Mouse (Mus musculus): ENCODE measurements at regions not wholly inside any gene's neighbourhood (a gene's known extent, or its start where the extent isn't known, plus 50 kb on each side); places are given as distances from the start of the nearest gene placed in this dataset.

DNA sequence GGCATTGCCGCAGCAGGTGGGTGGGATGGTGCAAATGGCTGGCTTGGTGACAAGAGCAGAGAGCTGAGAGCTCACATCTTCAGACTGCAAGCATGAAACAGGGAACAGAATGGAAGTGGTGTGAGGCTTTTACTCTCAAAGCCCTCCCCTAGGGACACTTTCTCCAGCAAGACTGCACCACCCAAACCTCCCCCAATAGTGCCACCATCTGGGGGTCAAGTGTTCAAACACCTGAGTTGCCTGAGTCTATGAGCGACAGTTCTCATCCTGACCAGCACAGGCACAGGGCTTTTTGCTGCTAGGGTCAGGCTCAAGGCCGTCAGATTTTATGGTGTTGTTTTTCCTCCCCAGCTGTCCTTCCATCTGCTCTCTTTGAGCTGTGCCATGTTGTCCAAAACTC, 337.9 kb upstream of the Eif4g2 start:
- DNase-seq = no peak

DNA sequence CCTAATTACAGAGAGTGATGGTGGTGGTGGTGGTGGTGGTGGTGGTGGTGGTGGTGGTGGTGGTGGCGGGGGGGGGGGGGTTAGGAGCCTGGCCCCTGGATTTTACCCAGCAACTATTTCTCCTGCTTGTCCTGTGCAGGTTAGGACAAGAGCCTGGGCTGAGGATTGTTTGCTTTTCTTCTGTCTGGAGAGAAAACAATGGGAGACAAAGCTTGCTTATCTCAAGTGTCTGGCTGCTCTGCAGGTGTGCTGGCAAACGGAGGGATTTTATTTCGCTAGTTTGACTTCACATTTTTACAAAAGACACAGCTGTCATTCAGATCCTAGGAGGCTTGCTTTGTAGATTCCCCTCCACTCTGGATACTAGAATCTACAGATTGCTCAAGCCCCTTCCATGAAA, 334.9 kb upstream of the Eif4g2 start:
- DNase-seq = no peak

DNA sequence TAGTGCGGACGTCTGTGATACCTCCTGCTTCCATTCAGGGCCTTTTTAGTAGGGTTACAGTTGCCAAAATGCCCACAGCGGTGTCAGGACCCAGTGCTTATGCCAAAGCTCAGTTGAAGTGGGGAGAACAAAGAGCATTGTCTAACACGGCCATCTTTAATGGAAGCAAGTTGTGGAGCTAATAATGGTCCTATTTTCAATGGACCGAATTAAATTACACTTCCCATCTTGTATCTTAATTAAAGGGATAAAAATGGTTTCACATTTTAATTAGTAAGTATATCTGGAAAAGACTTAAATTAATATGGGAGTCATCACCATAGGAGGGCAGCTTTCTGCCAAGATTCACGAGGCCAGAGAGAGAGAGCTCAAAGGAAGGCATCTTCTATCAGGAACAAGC, 333.2 kb upstream of the Eif4g2 start:
- no peak for DNase-seq

DNA sequence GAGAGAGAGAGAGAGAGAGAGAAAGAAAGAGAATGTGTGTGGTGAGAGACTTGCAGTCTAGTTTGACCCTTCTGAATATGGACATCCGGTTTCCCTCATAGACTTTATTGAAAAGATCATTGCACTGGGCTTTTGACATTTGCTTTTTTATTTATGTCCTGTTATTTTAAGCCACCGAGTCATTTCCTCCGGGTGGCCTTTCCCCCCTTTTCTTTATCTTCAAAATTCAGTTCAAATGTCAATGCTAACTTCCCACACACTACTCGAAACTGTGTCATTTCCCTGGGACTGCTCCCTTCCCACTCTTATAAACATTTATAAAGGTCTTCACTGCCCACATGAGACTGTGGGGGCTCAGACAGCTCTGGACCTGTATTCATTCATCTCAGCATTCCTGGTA, 330.9 kb upstream of the Eif4g2 start:
- DNase-seq = peak in 1 of 2 experiments; percentile 34

DNA sequence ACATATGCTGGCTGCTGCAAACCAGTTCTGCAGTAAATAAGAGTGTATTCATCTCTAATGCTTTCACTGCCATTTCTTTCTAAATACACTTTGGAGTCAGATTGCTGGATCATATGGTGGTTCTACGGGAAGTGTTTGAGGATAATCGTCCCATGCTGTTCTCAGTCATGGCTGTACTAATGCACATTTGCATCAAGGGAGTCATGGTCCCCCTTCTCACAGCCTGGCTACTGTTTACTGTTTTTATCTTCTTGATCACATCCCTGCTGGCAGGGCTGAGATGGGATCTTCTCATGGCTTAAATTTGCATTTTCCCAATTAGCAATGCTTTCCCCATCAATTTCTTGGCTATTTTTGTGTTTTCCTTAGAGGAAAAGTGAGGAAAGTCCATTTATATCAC, 330.1 kb upstream of the Eif4g2 start:
- no peak for DNase-seq

DNA sequence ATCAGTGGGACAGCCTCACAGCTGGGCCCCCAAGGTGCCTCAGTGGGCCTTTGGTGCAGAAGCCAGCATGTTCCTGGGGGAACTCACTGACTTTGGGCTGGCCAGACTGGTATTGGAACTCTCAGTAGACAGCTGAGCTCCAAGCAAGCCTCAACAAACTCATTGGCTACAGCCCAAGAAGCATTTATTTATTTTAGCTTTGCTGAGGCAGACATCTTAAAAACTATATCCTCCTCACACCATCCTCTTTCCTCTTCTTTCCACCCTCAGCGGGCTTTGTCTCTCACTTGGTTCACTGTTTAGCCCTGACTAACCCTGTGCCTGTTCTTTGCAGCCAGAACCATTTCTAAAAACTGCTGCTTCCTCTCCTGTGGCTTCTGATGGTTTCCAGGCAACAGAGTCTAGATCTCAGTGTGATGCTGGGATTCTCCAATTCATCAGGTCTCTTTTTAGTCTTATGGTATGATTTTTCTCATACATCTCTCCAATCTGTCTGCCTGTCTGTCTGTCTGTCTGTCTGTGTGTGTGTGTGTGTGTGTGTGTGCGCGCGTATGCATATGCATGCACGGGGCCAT, 328.6 kb upstream of the Eif4g2 start:
- no peak for DNase-seq

DNA sequence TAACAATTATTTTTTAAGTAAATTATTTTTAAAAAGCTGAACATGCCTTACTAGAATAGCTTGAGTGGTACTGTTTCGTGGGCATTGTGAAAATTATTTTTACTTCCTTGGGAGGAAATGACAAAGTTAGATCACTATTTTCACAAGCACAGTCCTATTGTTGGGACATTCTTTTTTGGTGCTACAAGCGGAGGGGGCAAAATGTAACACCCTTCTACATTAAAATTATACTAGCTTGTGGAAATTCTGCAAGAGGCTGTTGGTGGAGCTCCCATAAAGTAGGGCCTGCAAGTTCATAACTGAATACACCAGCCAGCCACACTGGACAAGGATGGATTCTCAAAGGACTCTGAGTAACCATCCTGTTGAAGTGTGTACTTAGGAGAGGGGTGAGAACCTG, 313.1 kb upstream of the Eif4g2 start:
- DNase-seq = no peak

DNA sequence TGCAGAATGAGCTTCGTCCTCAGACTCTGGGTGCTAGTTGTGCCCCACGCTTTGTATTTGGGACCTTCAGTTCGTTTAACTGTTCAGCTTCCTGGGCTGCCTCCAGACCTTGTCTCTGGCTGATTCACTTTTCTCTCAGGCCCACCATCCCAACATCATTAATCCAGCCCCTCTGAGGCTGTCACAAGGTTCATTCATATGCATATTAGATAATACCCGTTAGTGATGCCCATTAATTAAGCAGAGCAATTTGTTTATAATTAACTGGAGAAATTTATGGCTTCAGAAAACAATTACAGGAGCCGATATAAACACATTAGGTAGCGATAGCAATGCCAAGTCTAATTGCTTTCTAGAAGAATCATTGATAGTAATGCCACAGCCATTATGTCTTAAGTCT, 312.3 kb upstream of the Eif4g2 start:
- no peak for DNase-seq

DNA sequence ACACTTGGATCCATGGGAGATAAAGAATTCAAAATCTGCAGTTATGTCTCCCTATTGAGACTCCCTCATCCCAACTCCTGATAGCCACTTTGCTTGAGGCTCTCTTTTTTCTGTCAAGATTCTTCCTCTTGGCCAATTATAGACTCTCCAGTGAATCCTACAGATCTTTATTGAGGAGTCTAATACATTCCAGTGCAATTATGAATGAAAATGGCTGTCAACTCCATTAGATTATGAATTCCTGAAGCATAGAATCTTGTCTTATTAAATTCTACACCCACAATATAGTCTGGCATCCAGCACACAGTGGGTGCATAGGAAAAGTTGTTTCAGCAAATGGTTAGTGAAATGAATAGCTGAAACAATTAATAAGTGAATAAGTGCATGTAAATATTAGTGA, 311.0 kb upstream of the Eif4g2 start:
- DNase-seq = no peak

DNA sequence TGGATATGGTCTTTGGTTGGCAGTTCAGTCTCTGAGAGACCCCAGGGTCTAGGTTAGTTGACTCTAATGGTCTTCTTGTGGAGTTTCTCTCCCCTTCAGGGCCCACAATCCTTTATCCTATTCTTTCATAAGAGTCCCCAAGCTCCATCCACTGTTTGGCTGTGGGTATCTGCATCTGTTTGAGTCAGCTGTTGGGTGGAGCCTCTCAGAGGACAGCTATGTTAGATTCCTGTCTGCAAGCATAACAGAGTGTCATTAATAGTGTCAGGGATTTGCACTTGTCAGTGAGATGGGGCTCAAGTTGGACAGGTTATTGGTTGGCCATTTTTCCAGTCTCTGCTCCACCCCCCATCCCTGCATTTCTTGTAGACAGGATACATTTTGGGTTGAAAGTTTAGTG, 306.9 kb upstream of the Eif4g2 start:
- DNase-seq = no peak

DNA sequence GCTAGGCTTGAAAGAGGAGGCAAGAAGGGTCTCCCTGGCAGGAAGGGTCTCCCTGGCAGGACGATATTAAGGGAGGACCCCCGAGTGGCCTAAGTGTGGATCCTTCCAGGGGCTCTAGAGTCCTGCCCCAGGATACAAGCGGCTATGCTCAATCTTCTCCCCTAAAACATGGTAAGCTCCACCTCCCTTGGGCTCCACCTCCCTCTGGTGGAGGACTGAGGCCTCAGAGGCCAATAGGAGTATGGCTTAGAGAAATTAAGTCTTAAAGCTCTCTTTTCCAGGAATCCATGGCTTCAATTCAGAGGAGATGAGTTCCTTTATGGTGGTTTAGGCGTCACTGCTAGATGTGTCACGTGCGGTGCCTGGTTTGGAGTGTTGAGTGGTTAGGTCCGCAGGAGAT, 291.7 kb upstream of the Eif4g2 start:
- no peak for DNase-seq

DNA sequence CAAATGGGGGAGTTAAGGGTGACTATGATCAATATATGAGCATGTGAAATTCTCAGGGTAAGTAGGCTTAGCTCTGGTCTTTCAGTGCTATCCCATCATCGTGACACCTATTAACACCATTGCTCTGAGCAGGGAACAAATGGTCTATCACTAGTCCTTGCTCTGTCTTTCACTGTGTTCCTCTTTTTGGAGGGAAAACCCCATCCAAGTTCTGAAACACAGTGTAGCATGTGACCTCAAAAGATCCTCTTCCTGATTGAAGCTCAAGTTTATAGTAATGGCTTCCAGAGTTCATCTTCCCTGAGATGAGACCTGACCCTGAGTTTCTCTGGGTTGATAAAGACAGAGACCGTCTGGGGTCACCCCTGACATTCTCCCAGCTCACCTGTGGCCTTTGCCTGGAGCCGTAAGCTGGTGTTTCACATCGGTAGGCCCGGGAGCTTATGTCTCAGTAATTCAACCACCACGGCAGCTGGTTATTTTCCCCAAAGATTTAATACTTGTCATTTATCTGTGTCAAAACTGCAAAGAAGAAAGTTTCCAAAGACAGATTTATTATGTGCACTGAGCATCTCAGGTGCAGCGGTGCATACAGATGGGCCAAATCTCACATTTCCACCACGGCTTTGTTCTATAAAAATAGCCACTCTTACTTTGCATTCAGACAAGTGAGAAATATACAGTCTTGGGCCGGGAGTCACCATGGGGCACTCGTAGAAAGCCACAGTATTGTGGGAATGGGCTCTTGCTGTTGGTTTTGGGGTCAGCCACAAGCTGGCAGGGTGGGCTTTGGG, 290.7 kb upstream of the Eif4g2 start:
- DNase-seq = no peak

DNA sequence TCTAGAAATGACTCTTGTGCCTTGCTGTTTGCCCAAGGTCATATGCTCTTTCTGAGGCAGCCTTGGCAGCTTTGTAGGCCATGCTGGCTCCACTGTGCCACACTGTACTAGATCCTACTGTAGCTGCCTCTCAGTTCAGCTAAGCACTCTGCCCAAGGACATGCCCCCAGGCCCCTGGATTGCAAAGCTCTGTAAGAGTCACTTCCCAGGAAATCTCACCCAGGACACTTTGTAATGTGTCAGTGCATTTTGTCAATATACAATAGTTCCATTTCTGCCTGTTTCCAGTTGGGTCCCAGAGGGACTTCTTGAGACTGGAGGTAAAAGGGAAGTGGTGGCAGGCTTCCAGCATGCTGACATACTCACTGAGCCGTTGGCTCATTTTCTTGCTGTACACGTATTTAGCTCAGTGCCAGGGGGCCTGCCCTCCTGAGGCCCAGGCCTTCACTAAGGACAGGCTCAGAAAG, 287.6 kb upstream of the Eif4g2 start:
- peak; percentile 45 to 62 for DNase-seq

DNA sequence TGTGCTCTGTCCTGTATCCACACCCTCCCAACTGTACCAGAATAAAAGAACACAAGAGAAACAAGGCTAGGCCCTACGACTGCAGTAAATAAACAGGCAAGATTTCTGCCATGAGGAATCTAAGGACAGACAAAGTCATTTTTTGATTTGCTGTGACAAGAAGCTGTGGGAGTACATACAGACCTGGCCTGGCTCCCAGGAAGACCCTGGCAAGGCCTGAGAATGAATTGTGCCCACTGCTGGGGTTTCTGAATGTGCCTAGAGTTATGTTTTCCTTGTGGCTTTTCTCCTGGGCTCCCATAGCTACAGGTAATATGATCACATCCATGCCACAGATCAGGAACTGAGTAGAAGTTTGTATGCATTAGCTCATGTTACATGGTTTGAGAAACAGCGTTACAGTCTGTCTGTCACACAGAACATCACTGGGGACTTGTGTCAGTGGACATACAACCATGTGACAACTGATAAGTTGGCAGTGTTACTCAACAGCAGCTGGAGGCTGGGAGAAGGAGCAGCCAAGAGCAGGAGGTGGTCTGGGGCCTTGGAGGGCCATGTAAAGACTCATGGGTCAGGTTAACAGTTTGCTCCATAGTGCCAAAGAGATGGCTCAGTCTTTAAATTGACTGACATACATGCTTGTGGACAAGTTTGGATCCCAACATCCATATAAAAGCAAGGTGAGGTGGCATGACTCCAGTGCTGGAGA, 285.6 kb upstream of the Eif4g2 start:
- DNase-seq = no peak

DNA sequence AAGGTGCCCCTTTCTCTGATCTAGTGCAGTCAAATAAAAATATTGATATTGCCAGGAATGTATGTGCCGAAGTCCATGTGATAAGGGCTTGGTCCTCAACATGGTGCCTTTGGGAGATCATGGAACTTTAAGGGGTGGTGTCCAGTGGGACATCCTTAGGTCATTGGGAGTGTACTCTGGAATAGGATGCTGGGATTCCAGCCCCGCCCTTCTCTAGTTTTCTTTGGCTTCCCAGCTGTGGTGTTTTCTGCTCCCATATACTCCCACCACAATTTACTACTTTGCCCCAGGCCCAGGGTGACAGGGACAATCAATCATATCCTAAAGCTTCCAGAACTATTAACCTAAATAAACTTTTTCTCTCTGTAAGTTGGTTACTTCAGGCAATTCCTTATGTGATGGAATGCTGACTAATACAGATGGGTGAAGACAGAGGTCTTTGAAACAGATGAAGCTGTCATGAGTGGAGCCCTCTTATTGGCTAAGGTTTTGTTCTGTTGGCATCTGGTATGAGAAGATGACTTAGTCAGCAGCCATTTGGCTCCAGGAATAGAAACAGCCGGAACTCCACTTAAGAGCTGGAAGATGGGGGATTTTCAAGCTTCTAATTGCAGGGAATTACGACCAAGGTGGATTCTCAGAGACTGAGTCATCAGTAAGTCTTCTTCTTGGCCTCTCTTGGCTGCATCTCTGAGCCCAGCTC, 284.3 kb upstream of the Eif4g2 start:
- no peak for DNase-seq

DNA sequence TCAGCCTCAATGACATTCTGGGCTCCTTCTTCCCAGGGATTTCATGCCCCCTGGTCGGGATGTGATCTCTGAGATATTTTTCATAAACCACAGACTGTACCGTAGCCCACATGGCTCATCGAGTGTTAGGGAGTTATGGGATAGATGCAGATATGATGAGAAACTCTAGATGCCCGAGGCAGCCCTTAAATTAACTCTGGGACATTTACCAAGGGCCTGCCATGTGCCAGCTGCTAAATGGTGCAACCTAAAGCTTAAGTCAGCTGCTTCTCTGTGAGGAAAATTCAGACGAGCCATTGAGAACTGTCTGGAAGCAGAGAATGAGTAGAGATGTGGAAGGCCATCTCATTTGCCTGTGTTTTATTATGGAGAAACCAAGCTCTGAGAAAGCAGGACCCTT, 282.6 kb upstream of the Eif4g2 start:
- no peak for DNase-seq

DNA sequence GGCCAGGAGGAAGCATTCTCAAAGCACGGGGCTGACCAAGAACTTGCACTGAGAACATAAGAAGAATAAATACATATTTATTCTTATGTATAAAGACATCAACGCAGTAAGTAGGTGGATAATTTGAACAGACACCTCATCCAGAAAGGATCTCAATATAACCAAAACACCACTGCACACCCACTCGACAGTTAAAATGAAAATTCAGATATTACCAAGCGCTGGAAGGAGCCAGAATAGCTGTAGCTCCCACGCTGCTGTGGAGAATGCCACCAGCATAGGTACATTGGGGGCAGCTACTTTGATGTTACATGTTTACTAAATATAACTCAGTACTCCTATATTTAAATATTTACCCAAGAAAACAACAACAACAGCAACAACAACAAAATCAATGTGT, 280.4 kb upstream of the Eif4g2 start:
- no peak for DNase-seq

DNA sequence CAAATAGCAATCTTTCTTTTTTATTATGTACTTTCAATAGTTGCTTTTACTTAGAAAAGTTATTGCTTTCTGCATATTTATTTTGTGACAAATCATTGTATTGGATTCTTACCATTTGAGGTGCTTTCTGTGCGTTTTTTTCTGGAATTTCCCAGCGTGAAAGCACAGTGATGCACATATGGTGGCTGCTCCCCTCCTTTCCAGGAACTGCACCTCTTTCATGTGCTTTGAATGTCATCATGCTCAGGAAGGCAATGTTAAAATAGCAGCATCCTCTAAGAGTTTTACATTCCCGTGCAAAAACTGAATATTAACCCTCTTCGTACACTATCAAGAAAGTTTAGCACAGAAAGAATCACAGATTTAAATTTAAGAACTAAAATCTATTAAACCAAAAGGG, 279.8 kb upstream of the Eif4g2 start:
- DNase-seq = no peak

DNA sequence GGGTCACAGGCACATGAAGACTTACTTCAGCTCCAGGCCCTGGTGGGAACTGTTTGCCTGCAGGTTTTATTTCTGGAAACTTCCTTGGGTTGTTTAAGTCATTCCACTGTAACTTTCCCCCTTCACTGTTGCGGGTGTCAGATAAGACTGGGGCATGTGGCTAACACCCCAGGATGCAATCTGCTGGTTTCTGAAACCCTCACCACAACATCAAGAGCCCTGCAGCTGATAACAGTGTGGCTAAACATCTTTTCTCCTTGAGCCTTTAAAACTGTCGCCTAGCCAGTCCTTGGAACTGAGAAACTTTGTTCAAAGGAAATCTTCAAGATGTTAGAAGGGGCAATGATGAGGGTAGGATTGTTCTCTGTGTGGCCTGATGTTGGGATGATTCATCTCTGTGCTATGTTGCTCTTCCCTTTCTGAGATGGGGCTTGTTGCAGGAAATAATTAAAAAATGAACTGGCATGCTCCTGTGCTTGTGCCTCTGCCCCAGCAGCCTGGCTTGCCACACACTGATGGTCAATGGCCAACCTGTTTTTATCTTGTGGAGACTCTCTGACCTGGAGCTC, 272.3 kb upstream of the Eif4g2 start:
- no peak for DNase-seq

DNA sequence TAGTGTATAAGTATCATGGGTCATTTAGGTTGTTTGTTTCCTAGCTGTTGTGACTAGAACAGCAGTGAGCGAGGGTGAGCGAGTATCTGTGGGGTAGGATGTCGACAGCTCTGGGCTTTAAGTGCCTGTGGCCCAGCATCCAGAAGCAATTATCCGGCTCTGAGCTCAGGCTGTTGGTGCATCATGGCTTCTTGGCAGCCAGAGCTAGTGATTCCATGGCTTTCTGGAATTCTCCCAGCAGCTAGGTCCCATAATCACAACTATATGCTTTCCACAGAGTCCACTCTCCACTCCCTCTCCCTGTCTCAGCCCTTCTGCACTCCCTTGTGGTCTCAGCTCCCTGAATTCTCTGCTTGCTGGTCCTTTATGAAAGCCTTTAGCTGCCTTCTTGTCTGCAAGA, 271.2 kb upstream of the Eif4g2 start:
- no peak for DNase-seq

DNA sequence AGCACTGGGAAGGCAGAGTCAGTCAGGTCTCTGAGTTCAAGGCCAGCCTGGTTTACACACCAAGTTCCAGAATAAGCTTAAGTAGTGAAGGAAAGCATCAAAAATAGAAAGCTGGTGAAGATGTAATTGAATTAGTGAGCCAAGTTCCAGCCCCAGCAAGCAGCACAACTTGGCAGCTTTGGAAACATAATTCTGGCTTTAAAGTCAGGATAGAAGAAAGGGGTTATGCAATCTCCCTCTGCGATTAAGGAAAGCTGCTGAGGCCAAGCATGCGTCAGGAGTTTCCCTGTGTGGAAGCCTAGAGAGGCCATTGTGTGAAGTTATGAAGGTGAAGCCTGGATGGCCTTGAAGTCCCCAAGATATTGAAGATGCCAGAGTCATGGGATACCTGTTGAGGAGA, 269.3 kb upstream of the Eif4g2 start:
- no peak for DNase-seq

DNA sequence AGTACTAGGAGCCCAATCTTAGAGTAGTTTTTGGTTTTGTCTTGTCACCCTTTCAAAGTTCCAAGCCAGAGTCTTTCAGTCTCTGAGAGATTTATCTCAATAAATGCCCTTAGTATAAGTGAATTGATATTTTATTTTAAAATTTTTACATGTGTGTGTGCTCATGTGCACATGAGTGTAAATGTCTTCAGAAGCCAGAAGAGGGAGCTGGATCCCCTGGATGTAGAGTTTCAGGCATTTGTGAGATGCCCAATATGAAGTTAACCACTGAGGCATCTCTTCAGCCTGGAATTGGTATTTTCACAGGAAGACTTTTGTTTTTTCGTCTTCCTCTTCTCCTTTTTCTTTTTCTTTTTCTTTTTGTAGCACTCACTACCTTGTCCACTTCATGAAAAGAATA, 262.3 kb upstream of the Eif4g2 start:
- no peak for DNase-seq

DNA sequence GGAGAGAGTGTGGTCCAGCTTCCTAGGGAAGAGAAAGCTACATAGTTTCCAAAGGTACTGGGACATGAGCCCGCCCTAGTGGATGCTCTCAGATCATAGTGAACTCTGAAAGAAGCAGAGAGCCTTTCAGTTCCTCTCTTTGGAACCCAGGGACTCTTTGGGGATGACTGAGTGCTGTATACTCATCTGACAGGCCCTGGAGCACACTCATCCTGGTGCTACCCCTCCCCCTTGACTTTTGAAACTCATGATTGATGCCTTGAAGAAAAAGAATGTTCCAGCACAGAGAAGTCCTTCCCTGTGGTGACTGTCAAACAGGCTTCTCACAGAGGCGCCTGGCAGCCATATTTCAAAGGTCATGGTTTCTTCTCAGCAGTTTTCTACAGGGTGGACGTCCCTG, 254.2 kb upstream of the Eif4g2 start:
- no peak for DNase-seq

All from kidney, postnatal 36 days (tissue).